Comparison of ENCODE assay signal across 18 mouse cellular contexts in genomic region chr1:23322208-23322607, GRCm38 (mm10).
DNase-seq lines count a peak whose midpoint lies in the region; ATAC-seq and TF ChIP-seq lines count a peak whose summit lies in the region.
"Had no signal": no experiment of that assay in that cellular context is flagged by ENCODE, and none has a peak within 500 bp of the region (broad histone marks: within the 10 kb centered on the region; RNA-seq: fewer than 3 reads in every experiment).

No protein-coding gene starts in this region.

- H3K27me3 ChIP-seq in forebrain, embryonic 14.5 days (replicated peaks; ENCODE audit: control insufficient read depth, insufficient read depth, low read length) = no peaks in the 10 kb centered on the region
- no peaks in the 10 kb centered on the region for H3K27me3 ChIP-seq in forebrain, embryonic 12.5 days
- H3K27me3 ChIP-seq in forebrain, embryonic 15.5 days = no peaks in the 10 kb centered on the region
- H3K27me3 ChIP-seq in forebrain, embryonic 16.5 days (replicated peaks; ENCODE audit: control insufficient read depth, insufficient read depth, low read length) = no peaks in the 10 kb centered on the region
- no peaks in the 10 kb centered on the region for H3K27me3 ChIP-seq in forebrain, postnatal 0 days (ENCODE audit: insufficient read depth, low read length)
- no peaks in the 10 kb centered on the region for H3K27me3 ChIP-seq in forebrain, embryonic 13.5 days
- H3K27me3 ChIP-seq: CH12.LX had no signal

- no peak overlapping the region for H3K4me3 ChIP-seq in forebrain, embryonic 14.5 days (ENCODE audit: low read depth, low read length)
- H3K4me3 ChIP-seq in forebrain, embryonic 12.5 days (replicated peaks) = no peak overlapping the region
- no peak overlapping the region for H3K4me3 ChIP-seq in forebrain, embryonic 15.5 days
- H3K4me3 ChIP-seq in forebrain, embryonic 16.5 days (replicated peaks; ENCODE audit: low read length) = no peak overlapping the region
- no peak overlapping the region for H3K4me3 ChIP-seq in forebrain, postnatal 0 days (ENCODE audit: low read depth, low read length)
- H3K4me3 ChIP-seq in forebrain, embryonic 13.5 days = no peak overlapping the region

- H3K9me3 ChIP-seq in forebrain, embryonic 14.5 days (replicated peaks; ENCODE audit: control insufficient read depth, low read length) = no peaks in the 10 kb centered on the region
- no peaks in the 10 kb centered on the region for H3K9me3 ChIP-seq in forebrain, embryonic 12.5 days
- no peaks in the 10 kb centered on the region for H3K9me3 ChIP-seq in forebrain, embryonic 15.5 days
- H3K9me3 ChIP-seq in forebrain, embryonic 16.5 days (ENCODE audit: control insufficient read depth, low read length) = no peaks in the 10 kb centered on the region
- no peaks in the 10 kb centered on the region for H3K9me3 ChIP-seq in forebrain, postnatal 0 days (ENCODE audit: low read length)
- H3K9me3 ChIP-seq in forebrain, embryonic 13.5 days (replicated peaks) = no peaks in the 10 kb centered on the region
- H3K9me3 ChIP-seq: G1E had no signal

- peaks cover 8% of the 10 kb centered on the region; the same call in 1 of the 2 replicates for H3K4me1 ChIP-seq in forebrain, embryonic 14.5 days (ENCODE audit: control insufficient read depth, insufficient read depth, low read length)
- peaks cover 10% of the 10 kb centered on the region for H3K4me1 ChIP-seq in forebrain, embryonic 12.5 days
- H3K4me1 ChIP-seq in forebrain, embryonic 15.5 days = peaks cover 10% of the 10 kb centered on the region
- H3K4me1 ChIP-seq in forebrain, embryonic 16.5 days (replicated peaks; ENCODE audit: control insufficient read depth, insufficient read depth, low read length) = peaks cover 10% of the 10 kb centered on the region
- no peaks in the 10 kb centered on the region for H3K4me1 ChIP-seq in forebrain, postnatal 0 days (ENCODE audit: insufficient read depth)
- peaks cover 9% of the 10 kb centered on the region for H3K4me1 ChIP-seq in forebrain, embryonic 13.5 days

- H3K36me3 ChIP-seq in forebrain, embryonic 14.5 days (ENCODE audit: control insufficient read depth, insufficient read depth, low read length) = no peaks in the 10 kb centered on the region
- H3K36me3 ChIP-seq in forebrain, embryonic 12.5 days (replicated peaks) = no peaks in the 10 kb centered on the region
- H3K36me3 ChIP-seq in forebrain, embryonic 15.5 days = no peaks in the 10 kb centered on the region
- H3K36me3 ChIP-seq in forebrain, embryonic 16.5 days (ENCODE audit: control insufficient read depth, insufficient read depth) = no peaks in the 10 kb centered on the region
- H3K36me3 ChIP-seq in forebrain, postnatal 0 days (ENCODE audit: insufficient read depth) = no peaks in the 10 kb centered on the region
- H3K36me3 ChIP-seq in forebrain, embryonic 13.5 days (ENCODE audit: poor library complexity, severe bottlenecking) = no peaks in the 10 kb centered on the region
- H3K36me3 ChIP-seq: G1E had no signal

- no peak overlapping the region for H3K9ac ChIP-seq in forebrain, embryonic 14.5 days (ENCODE audit: low read length)
- no peak overlapping the region for H3K9ac ChIP-seq in forebrain, embryonic 12.5 days
- H3K9ac ChIP-seq in forebrain, embryonic 15.5 days (replicated peaks) = no peak overlapping the region
- no peak overlapping the region for H3K9ac ChIP-seq in forebrain, embryonic 16.5 days (replicated peaks; ENCODE audit: low read depth, low read length)
- H3K9ac ChIP-seq in forebrain, postnatal 0 days = no peak overlapping the region
- no peak overlapping the region for H3K9ac ChIP-seq in forebrain, embryonic 13.5 days

- no peak overlapping the region for H3K27ac ChIP-seq in forebrain, embryonic 14.5 days (ENCODE audit: low read depth, low read length)
- H3K27ac ChIP-seq in forebrain, embryonic 12.5 days = no peak overlapping the region
- H3K27ac ChIP-seq in forebrain, embryonic 15.5 days (replicated peaks) = no peak overlapping the region
- no peak overlapping the region for H3K27ac ChIP-seq in forebrain, embryonic 16.5 days (ENCODE audit: low read length)
- no peak overlapping the region for H3K27ac ChIP-seq in forebrain, postnatal 0 days (ENCODE audit: low read depth, low read length)
- no peak overlapping the region for H3K27ac ChIP-seq in forebrain, embryonic 13.5 days

- no peak overlapping the region for H3K4me2 ChIP-seq in forebrain, embryonic 14.5 days (ENCODE audit: low read length)
- H3K4me2 ChIP-seq in forebrain, embryonic 12.5 days = no peak overlapping the region
- no peak overlapping the region for H3K4me2 ChIP-seq in forebrain, embryonic 15.5 days (replicated peaks)
- H3K4me2 ChIP-seq in forebrain, embryonic 16.5 days (ENCODE audit: low read length) = no peak overlapping the region
- H3K4me2 ChIP-seq in forebrain, postnatal 0 days (ENCODE audit: low read depth) = no peak overlapping the region
- no peak overlapping the region for H3K4me2 ChIP-seq in forebrain, embryonic 13.5 days

- no peak for TF ChIP-seq CTCF in forebrain, postnatal 0 days (IDR thresholded peaks at IDR 0.05; ENCODE audit: low read depth)
- TF ChIP-seq CTCF in brain, embryonic 14.5 days (IDR thresholded peaks at IDR 0.05; ENCODE audit: borderline replicate concordance, extremely low read depth, insufficient read depth, insufficient read length) = no peak

- WGBS in forebrain, embryonic 14.5 days = 76% methylated on average over 4 of the region's 4 CpGs
- 83% methylated on average over 4 of the region's 4 CpGs for WGBS in forebrain, embryonic 12.5 days
- 63% methylated on average over 4 of the region's 4 CpGs for WGBS in forebrain, embryonic 15.5 days
- WGBS in forebrain, embryonic 16.5 days = 69% methylated on average over 4 of the region's 4 CpGs
- 57% methylated on average over 4 of the region's 4 CpGs for WGBS in forebrain, postnatal 0 days
- 84% methylated on average over 4 of the region's 4 CpGs for WGBS in forebrain, embryonic 13.5 days

- TF ChIP-seq POLR2A in brain, embryonic 14.5 days (IDR thresholded peaks at IDR 0.05; ENCODE audit: borderline replicate concordance, extremely low read depth, insufficient read depth, insufficient read length, poor library complexity, severe bottlenecking) = no peak

- peak; percentile 2 for DNase-seq in forebrain, embryonic 14.5 days (ENCODE audit: low spot score)
- peak; percentile 3 for DNase-seq in forebrain, postnatal 0 days
- peak; percentile 13 for DNase-seq in brain, embryonic 14.5 days (ENCODE audit: low read depth)
- no peak for DNase-seq in left cerebral cortex, postnatal 4 days
- DNase-seq: adrenal gland, adult 8-10 months; adrenal gland, postnatal 25 days; B cell, adult 2 months; cerebellum, adult 11 months; cerebellum, adult 11-12 months had no signal

- ATAC-seq in forebrain, embryonic 14.5 days = no peak
- no peak for ATAC-seq in forebrain, embryonic 12.5 days (ENCODE audit: low FRiP score)
- peak; percentile 63; the same call in 1 of the 2 replicates for ATAC-seq in forebrain, embryonic 15.5 days (replicated peaks)
- no peak for ATAC-seq in forebrain, embryonic 16.5 days
- ATAC-seq in forebrain, postnatal 0 days = peak; percentile 57
- no peak for ATAC-seq in forebrain, embryonic 13.5 days
- ATAC-seq: activated CD4-positive, CD25-positive, alpha-beta regulatory T cell, adult 4 months; CD4-positive, CD25-positive, alpha-beta regulatory T cell, adult 4 months; Patski had no signal

- intact Hi-C loops in left cerebral cortex, postnatal 4 days (cut with DNase I) = loop anchor here (5.0 to 10.0 kb wide), 2 partner anchors 175 to 443 kb away; partner anchors contain the start of gene B3gat2

Comparison
In these comparisons a context has a peak if more than half of its experiments do, and no peak if none do; other contexts are left out.
1. ATAC-seq: peak in forebrain, embryonic 15.5 days (single experiment) and forebrain, postnatal 0 days (single experiment); none in forebrain, embryonic 14.5 days (single experiment), forebrain, embryonic 12.5 days (single experiment), forebrain, embryonic 16.5 days (single experiment) and forebrain, embryonic 13.5 days (single experiment).